Mouse (Mus musculus): ENCODE measurements around the gene Inca1.

- no peak for TF ChIP-seq TAL1 (IDR thresholded peaks at IDR 0.05; ENCODE audit: low read length)
- TF ChIP-seq BHLHE40 (IDR thresholded peaks at IDR 0.05; ENCODE audit: borderline replicate concordance, low read depth, low read length) = peak; percentile 41; the same call in 1 of the 2 replicates
- TF ChIP-seq CTCF (IDR thresholded peaks at IDR 0.05 in 2 of 3, conservative IDR thresholded peaks at IDR 0.05 in 1 of 3; ENCODE audit: control insufficient read depth in 1 of 3, insufficient read depth in 1 of 3, low read depth in 2 of 3, low read length in 3 of 3, poor library complexity in 1 of 3, severe bottlenecking in 1 of 3) = no peak
- no peak for TF ChIP-seq TBP (IDR thresholded peaks at IDR 0.05; ENCODE audit: low read depth, low read length)
- TF ChIP-seq EP300 (IDR thresholded peaks at IDR 0.05; ENCODE audit: low read depth in 1 of 2, low read length in 2 of 2) = peak in 1 of 2 experiments; percentile 57; a peak in 3 of 4 replicates
These were observed 44.1 kb downstream of the Inca1 start for GRCm38 (mm10) chr11:70655571-70656455.

Data from MEL (cell line).